Mouse (Mus musculus): Measurements from ENCODE around the gene Cdh15.

DNA sequence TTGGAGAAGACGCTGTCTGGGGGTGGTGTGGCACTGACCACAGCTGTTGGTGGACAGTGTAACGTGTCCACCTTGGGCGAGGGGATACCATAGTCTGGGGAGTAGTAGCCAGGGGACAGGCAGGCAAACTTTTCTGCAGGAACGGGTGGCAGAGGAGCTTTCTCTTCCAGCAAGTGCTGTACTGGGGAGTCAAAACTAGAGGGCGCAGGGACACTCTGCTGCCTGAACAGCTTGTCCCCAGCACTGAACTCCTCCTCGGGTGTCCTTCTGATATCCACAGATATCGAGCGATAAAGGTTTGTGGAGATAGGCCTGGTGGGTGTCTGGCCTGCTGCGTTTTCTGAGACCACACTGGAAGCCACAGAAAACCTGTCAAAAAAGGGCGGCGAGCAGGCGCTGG lies 43.7 kb downstream of the Cdh15 start:
- TF ChIP-seq EP300 (IDR thresholded peaks at IDR 0.05; ENCODE audit: insufficient read depth, low read depth, low read length) (no peak), POLR2A (IDR thresholded peaks at IDR 0.05; ENCODE audit: insufficient read depth, low read depth, low read length) (no peak)

Measured in heart, adult 2 months (tissue).